ENCODE assay signal across 8 mouse cellular contexts in the genomic region with DNA sequence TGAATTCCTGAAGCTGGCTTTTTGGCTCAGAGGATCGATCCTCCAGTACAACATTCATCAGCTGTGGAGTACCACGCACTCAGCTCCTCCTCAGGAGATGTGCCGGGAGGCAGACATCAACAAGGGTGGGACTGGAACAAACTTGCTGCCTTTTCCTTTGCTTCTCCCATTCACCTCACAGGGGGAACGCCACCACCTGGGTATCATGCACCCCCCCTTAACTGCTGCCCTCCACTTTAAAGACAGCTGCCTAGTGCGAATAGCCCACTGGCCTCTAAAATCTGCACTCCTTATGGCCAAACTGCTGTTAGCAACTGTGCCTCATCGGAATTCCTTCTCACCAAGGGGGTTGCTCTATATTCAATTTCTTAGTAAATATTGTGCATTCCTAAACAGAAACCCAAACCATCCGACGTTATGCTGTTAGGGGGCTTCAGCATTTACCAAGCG. TPM values are rescaled to one million over a fixed set of nuclear protein-coding genes. Genes with fewer than 3 reads are reported as not detected.
DNase-seq lines count a peak whose midpoint lies in the region; ATAC-seq and TF ChIP-seq lines count a peak whose summit lies in the region.

No protein-coding gene starts in this region.

- H3K4me2 ChIP-seq in liver, embryonic 13.5 days, result peak overlapping the region; percentile 30; the same call in 1 of the 2 replicates

- no peak overlapping the region for H3K9ac ChIP-seq in liver, embryonic 13.5 days

- DNase-seq in gastrocnemius, adult 2 months, result no peak
- no peak for DNase-seq in gastrocnemius, postnatal 25 days
- DNase-seq in thymus, adult 2 months, result no peak
- DNase-seq in thymus, postnatal 36 days, result no peak
- no peak for DNase-seq in liver, embryonic 13.5 days
- DNase-seq in frontal cortex, postnatal 36 days (ENCODE audit: low spot score in 2 of 2), result no peak
- no peak for DNase-seq in adipocyte (ENCODE audit: low spot score)
- no peak for DNase-seq in layer of hippocampus, adult 9-10 months (ENCODE audit: low spot score)

- peak overlapping the region; percentile 58 for H3K27ac ChIP-seq in gastrocnemius, adult 2 months
- peak overlapping the region; percentile 82; the same call in 1 of the 2 replicates for H3K27ac ChIP-seq in thymus, adult 2 months (ENCODE audit: control insufficient read depth, insufficient read depth, low read length)
- peak overlapping the region; percentile 34; the same call in 1 of the 2 replicates for H3K27ac ChIP-seq in liver, embryonic 13.5 days

- H3K36me3 ChIP-seq in thymus, adult 2 months (ENCODE audit: control insufficient read depth, insufficient read depth, low read length), result no peaks in the 10 kb centered on the region
- H3K36me3 ChIP-seq in liver, embryonic 13.5 days, result no peaks in the 10 kb centered on the region

- no peak for ATAC-seq in liver, embryonic 13.5 days (ENCODE audit: low read depth)

- 89% methylated on average over 9 of the region's 9 CpGs for WGBS in thymus, adult 2 months
- 48% methylated on average over 9 of the region's 9 CpGs for WGBS in liver, embryonic 13.5 days (ENCODE audit: insufficient replicate concordance)

- H3K4me3 ChIP-seq in gastrocnemius, adult 2 months, result no peak overlapping the region
- no peak overlapping the region for H3K4me3 ChIP-seq in thymus, adult 2 months (ENCODE audit: control insufficient read depth, insufficient read depth, low read length)
- no peak overlapping the region for H3K4me3 ChIP-seq in liver, embryonic 13.5 days (replicated peaks)

- peaks cover 6% of the 10 kb centered on the region; the same call in 1 of the 2 replicates for H3K9me3 ChIP-seq in liver, embryonic 13.5 days (replicated peaks)

- TF ChIP-seq CTCF in gastrocnemius, adult 2 months (IDR thresholded peaks at IDR 0.05), result no peak
- no peak for TF ChIP-seq CTCF in thymus, adult 2 months (IDR thresholded peaks at IDR 0.05; ENCODE audit: borderline replicate concordance, control insufficient read depth, extremely low read depth, insufficient read depth, low read length, poor library complexity)

- no peak for TF ChIP-seq POLR2A in thymus, adult 2 months (IDR thresholded peaks at IDR 0.05; ENCODE audit: control insufficient read depth, extremely low read depth, insufficient read depth, low read length, poor library complexity)

- H3K27me3 ChIP-seq in thymus, adult 2 months (ENCODE audit: control insufficient read depth, insufficient read depth, low read length), result no peaks in the 10 kb centered on the region
- peaks cover 27% of the 10 kb centered on the region for H3K27me3 ChIP-seq in liver, embryonic 13.5 days

- H3K4me1 ChIP-seq in thymus, adult 2 months (replicated peaks; ENCODE audit: control insufficient read depth, insufficient read depth, low read length), result peaks cover 58% of the 10 kb centered on the region
- H3K4me1 ChIP-seq in liver, embryonic 13.5 days (replicated peaks), result peaks cover 22% of the 10 kb centered on the region

- intact Hi-C loops in gastrocnemius, adult 2 months (cut with DNase I), result no loop called here

RNA-seq across cellular contexts. Expression of a gene that starts 55.3 kb away (rescaled TPM):
- total RNA-seq in gastrocnemius, adult 2 months (2021), result 1 to 10 TPM; 4.1 to 5.1 TPM
- total RNA-seq in gastrocnemius, postnatal 25 days (2021), result 10 to 100 TPM in 1 of 2 experiments, 1 to 10 TPM in 1; 6.2 to 11.0 TPM
- 31.6 and 50.1 TPM in 2 replicates for polyA plus RNA-seq in thymus, adult 2 months (2012; rRNA removed)
- 22.5 and 24.7 TPM in 2 replicates for polyA plus RNA-seq in liver, embryonic 13.5 days (2015; fragmentation: Nextera tagmentation; extraction: Ambion mirVana)
